Mouse (Mus musculus): ENCODE measurements at regions not wholly inside any gene's neighbourhood (a gene's known extent, or its start where the extent isn't known, plus 50 kb on each side); places are given as distances from the start of the nearest gene placed in this dataset.
"Not testable (repeated sequence)": the region's sequence is repeated elsewhere in the genome, so short reads cannot be mapped to it uniquely, and the experiment has no call there.

DNA sequence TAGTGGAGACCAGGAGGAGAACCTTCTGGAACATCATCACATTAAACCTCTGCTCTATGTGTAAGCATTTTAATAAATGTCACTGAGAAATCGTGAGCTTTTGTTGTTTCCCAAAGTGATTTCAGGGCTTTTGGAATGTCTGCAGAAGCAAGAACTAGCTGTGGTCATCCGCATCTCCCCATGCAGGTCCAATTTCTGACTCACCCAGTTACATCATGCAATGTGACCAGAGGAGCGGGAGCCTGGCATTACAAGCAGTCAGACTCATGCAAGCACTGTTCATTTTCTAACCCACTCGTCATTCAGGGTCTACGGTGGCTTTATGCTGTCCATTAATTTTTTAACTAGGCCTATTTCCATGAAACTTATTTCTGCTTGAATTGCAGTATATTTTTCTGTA, 151.2 kb upstream of the Supt20 start:
- in situ Hi-C loops (cut with MboI, MseI): no loop called here

DNA sequence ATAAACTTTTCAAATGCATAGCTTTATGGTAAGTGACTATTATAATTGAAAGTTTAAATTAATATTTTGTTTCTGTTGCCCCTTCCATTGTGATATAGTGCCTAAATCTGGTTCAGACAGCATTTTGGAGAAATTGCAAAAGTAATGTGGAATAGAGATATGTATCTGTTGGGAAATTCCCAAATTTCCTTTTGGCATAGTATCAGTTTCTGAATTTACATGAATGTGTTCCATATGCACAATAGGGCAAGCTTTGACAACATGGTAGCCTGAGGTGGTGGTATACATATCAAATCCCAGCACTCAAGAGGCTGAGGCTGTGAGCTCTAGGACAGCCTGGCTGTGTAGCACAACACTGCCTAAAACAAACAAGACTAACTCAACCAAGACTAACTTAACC, 147.2 kb upstream of the Supt20 start:
- in situ Hi-C loops (cut with MboI, MseI): no loop called here

DNA sequence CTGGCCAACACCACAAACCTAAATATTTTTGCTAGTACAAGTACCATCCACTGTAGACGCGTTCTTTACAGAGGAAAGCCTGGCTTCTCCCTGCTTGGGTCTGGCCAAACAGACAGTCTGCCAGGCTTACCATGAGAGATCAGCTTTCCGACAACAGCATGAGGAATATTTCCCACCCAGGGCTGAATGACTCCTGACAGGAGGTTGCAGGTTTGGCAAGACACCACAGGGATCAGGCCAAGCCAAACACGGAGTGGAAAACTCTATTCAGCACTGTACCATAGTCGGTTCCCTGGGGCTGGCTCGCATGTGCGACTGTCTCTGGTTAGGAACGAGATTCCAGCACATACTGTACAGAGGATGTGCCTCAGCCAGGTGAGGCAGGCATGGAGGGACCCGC, 140.7 kb upstream of the Supt20 start:
- in situ Hi-C loops (cut with MboI, MseI): no loop called here

DNA sequence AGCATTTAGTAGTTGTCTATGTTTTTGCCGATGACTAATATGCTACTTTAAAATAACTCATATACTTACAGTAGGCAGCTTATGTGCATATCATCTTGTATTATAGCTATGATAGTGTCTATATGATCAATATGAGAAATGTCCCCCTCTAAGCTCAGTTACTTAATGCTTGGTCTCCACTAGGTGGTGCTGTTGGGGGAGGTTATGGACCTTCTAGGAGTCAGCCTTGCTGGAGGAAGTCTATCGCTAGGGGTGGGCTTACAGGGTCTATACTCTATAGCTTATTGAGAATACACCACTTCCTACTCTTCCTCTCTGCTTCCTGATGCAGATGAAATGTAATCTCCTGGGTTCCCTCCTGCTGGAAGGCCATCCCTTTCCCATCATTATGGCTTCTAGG, 136.7 kb upstream of the Supt20 start:
- in situ Hi-C loops (cut with MboI, MseI): no loop called here

DNA sequence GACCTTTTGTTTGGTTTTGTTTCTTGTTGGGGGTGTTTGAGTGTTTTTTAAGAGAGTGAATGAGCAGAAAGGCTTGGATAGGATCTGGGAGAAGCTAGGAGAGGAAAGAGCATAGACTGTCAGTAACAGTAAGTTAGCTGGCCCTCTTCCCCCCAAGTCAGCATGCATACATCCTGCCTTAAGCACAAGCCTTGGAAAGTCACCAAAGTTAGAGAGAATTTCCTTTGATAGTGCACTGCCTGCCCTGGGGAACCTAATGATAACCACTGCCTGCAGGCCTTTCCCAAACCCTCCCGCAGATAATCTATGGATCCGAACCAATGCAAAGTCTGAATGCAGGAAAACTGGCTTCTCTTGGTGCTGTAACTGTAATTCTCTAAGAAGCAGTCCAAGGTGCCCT, 133.6 kb upstream of the Supt20 start:
- in situ Hi-C loops (cut with MboI, MseI): no loop called here

DNA sequence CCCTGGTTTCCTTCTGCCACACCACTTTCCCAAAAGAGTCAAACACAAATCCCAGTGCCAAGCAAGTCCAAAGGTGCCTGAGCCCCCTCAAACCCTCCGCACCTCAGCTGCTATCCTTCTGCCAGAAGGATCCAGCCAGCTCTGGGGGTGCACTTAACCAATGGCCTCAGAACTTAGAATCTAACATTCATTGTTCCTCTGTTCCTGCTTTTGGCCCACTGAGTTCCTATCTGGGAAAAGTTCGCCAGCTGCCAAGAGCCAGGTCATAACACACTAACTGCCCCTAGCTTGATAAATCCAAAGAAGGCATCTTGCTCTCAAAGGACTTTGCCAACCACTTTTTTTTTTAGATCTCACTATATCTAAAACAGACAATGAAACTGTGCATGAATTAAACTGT, 133.1 kb upstream of the Supt20 start:
- in situ Hi-C loops (cut with MboI, MseI): no loop called here

DNA sequence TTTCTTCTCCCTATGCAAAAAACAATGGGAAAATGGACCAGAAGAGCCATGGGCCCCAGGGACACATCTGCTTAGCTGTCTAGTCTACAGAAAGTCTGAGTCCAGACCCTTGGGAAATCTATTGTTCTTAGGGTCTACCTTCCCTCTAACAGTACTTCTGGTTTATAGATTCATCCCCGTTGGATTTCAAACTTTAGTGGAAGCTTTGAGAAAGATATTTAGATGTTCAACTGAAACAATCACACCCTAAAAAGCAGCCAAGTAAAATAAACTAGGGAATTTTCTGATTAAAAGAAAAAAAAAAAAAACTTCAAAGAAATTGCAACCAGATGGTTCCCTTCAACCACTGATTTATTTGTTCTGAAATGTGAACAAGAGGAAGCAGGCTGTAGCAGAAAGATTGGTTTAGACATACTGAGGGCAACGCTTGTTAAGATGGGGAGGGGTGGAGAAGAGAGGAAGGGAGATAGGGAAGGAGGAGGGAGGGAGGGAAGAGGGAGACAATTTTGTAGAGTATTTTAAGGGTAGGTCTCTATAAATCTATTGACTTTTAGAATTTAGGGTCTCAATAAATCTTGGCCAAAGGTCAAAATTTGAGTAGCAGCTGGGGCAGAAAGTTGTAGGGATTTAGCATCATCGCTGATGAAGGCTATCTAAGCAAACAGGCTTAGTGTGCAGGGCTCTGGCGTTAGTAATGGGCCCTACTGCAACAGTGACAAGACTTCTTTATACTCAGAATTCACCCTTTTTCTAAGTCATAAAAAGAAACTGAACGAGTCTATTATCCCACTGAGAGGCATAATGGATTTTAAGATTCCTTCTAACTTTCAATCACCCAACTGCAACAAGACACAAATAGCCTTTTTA, 132.3 kb upstream of the Supt20 start:
- in situ Hi-C loops (cut with MboI, MseI): no loop called here

DNA sequence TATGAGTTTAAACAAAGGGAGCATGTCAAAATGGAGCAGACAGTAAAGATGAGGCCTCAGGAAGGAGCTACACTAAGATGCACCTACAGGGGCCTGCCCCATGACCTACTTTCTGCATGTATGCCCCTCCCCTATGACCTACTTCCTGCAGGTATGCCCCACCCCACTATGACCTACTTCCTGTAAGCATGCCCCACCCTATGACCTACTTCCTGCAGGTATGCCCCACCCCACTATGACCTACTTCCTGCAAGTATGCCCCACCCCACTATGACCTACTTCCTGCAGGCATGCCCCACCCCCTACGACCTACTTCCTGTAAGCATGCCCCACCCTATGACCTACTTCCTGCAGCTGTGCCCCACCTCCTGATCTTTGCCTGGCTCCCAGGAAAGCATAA, 125.3 kb upstream of the Supt20 start:
- in situ Hi-C loops (cut with MboI, MseI): no loop called here

DNA sequence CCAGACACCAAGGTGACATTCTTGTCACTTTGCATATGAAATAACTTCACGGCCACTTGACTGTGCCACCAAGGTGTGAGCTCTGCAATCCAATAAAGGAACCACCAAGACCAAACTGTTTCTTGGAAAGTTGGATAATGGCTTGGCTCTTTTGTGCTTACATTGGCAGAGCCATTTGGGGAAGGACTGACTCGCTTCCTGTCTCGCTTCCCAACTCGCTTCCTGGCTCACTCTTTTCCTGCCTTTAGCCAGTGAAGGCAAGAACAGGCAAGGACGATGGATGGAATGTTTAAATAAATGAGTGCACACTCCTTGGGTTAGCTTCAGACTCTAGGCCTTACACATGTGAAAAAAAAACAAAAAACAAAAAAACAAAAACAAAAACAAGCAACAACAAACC, 124.5 kb upstream of the Supt20 start:
- in situ Hi-C loops (cut with MboI, MseI): no loop called here

DNA sequence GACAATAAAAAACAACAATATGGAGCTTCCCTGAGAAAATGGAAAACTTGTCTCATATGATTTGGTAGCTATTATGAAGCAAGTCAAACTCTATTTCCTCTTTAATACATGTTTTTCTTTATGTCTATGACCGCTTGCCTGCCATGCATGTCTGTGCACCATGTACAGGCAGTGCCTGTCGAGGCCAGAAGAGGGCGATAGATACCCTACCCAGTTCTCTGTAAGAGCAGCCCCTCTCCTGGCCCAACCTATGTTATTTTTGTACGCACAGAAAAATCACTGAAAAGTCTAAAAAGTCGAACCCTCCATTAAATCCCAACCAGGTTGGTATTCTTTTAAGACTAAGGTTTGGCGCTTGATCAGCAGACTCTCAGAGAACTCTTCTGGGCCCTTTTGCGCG, 122.1 kb upstream of the Supt20 start:
- in situ Hi-C loops (cut with MboI, MseI): loop anchor here (10.0 kb wide), 1 partner anchor 494 kb away; no protein-coding TSS in a partner anchor

DNA sequence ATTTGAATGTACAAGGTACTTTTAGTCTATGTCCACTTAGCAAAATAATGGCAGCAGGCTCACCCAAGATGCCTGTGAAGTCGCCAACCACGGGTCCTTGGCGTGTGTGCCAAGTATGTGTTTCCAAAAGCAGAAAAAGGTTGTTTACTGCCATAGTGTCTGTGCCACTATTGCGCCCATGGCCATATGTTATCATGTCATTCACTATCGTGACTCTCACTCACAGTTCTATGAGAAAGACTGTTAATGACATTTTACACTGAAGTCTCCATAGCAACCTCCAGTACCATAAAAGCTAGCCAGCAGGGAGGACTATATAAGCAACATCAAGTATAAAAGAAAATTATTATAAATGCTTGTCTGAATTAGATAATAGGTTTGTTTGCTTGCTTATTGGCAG, 114.8 kb upstream of the Supt20 start:
- in situ Hi-C loops (cut with MboI, MseI): loop anchor here (10.0 kb wide), 1 partner anchor 487 kb away; no protein-coding TSS in a partner anchor

DNA sequence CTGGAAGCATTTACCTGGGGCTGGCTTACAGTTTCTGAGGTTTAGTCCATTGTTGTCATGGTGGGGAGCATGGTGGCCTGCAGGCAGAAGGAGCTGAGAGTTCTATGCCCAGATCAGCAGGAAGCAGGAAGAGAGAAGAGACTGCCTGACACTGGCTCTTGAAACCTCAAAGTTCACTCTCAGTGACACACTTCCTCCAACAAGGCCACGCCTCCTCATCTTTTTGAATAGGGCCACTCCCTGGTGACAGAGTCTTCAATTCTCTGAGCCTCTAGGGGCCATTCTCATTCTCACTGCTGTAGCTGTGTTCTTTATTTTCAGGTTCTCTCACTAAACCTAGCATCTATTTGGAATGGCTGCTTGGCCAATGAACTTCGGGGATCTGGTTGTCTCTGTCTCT, 113.2 kb upstream of the Supt20 start:
- in situ Hi-C loops (cut with MboI, MseI): loop anchor here (10.0 kb wide), 1 partner anchor 485 kb away; no protein-coding TSS in a partner anchor

DNA sequence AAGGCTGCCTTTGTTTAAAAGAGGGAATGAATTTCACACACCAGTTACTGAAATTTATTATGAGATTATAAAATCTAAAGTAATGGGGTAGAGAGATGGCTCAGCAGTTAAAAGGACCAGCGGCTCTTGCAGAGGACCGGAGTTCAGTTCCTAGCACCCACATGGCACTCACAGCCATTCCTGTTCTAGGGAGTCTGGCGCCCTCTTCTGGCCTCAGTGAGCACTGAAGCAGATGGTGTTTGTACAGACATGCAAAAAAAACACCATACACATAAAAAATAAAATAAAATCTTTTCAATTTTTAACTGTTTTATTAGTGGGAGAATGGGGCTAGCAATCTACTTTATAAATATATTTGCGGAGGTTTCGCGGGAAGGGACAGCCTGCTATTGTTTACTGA, 112.3 kb upstream of the Supt20 start:
- in situ Hi-C loops (cut with MboI, MseI): no loop called here

DNA sequence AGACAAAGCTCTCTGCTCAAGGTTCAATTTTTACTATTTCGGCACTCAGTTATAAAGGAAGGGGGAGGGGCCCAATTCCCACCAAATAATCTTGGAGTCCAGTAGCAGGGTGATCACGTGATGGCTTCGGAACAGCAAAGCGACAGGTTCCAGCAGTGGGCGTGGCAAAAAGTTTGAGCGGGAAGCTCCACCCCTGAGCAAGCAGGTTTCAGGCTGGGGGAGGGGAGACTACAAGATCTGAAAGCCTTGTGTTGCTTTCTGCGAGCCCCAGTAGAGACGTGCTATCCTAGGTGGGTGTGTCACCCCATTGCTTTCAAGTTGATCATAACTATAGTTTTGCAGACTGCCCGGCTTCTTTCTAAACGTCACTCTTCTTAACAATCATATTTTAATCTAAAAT, 106.8 kb upstream of the Supt20 start:
- in situ Hi-C loops (cut with MboI, MseI): not testable (repeated sequence)

DNA sequence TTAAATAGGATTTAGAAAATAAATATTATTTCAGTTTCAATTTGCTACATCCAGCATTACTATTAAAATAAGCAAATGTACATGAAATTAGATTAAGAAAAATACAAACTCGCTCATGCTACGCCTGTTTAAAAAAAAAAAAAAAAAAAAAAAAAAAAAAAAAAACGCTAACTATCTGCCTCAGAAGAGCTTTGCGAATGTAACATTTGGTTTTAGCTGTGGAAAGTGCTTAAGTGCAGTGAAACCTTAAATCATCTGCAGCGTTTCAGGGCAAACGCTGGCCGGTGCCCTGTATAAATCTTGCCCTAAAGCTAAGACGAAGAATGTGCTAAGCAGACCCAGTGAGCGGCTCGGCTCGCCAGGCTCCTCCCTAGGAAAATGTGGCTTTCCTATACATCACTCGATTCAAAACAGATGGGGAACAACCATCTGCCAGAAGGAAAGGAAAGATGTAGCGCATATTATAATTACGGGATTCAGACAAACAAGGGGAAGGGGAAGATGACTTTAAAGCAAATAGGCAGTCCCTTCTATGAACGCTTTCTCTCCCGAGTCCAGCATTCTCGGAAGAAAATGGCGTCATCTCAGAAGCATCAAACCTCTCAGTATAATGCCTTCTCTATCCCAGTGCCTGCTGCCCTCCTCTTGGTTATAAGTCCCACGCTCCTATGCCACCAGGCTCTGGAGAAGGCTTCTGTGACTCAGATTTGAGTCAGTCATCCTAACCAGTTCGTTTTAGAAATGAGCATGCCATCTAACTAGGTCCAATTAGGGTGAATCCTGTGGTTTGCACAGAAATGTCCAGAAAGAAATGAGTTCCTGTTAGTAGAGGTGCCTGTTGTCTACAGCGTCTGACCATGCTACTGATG, 105.2 kb upstream of the Supt20 start:
- in situ Hi-C loops (cut with MboI, MseI): no loop called here

DNA sequence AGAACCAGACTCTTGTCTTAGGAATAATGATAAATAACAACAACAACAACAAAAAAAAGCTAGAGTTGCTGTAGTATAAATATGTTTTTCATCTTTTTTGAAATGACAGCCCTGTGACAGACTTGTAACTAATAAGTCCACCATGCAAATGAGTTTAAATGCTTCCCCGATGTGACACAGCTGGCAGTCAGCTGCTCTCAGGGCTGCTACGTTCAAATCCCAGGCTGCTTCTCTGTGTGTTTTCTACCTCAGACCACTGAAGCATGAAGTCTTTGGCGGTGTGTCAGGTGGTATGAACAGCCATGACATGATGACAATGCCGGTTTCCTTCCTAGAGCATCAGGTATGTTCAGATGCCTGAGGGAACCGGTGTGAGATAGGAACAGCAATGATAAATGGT, 104.4 kb upstream of the Supt20 start:
- in situ Hi-C loops (cut with MboI, MseI): no loop called here

DNA sequence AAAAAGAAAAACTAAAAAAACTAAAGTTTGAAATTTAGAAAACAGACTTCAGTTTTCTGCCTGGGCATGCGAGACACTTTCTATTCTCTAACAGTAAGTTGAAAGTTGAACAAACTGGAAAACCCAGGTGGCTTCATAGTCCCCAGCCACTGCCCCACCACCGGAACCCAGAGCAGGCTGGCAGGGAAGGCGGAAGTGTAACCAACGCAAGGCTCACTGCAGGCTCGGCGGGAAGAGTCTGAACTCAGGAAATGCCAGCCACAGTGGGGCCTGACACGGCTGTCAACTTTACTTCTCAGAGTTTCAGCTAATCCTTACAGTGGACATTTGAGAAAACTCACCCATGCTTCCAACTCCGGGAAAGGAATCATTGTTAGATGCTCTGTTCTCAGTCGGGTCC, 102.6 kb upstream of the Supt20 start:
- in situ Hi-C loops (cut with MboI, MseI): no loop called here

DNA sequence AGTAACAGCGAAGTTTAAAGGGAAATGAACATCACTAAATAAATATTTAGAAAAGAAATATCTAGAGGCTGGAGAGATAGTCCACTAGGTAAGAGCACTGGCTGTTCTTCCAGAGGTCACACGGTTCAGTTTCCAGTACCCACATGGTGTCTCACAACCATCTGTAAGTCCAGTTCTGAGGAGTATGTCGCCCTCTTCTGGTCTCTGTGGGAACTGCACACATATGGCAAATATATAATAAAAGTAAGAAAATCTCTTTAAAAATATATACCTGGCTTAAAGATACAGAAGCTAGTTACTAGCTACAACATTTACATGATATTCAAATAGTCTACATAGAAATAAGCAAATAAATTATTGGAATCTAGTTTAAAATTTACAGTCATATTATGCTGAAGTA, 101.4 kb upstream of the Supt20 start:
- in situ Hi-C loops (cut with MboI, MseI): no loop called here

DNA sequence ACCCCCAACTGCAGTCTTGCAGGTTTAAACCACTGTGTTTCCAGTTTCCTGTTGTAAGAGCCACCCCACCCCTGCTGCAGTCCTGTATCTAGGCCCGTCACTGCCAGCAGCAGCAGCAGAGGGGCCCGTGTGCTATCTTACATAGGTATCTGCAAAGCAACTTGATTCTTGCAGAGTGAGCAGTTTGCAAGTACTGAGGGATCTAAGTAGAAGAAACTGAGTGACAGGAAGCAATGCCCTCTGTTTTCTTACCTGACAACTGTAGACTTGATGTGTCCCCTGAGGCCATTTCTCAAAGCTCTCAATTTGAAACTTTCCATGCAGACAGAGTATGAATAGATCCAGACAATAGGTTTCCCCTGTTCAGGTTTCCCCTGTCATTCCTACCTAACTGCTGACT, 100.5 kb upstream of the Supt20 start:
- in situ Hi-C loops (cut with MboI, MseI): no loop called here

DNA sequence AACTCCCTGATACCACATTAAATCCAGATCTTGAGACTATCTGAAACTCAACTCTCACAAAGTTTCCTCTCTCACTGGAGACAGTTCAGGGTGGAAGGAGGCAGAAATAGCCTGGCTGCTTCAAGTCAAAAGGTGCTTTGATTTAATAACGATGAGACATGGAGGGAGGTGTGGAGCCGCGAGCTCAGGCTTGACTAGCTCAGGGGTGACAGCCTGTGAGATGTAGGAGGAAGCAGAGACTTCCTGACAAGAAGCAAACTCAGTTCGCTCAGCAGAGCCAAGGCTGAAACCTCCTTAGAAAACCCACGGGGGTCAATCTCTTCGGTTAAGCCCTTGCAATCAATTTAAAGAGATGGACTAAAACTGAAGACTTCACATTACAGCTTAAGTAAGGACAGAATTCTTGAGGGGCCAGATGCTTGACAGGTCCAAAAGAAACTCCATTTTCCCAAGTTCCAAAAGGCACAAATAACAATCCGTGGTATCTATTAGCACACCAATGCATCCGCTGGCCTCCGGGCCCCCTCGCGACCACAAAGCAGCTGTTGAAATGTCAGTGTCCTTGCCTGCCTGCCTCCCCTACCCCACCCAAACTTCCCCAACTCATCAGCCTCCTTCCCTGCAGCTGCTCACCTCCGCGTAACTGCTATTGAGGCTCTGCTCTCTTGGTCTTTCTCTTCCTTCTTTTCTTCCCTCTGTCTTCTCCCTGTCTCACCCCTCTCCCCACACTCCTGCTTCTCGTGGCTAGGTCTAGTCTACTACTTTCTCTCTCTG, 99.8 kb upstream of the Supt20 start:
- in situ Hi-C loops (cut with MboI, MseI): no loop called here

DNA sequence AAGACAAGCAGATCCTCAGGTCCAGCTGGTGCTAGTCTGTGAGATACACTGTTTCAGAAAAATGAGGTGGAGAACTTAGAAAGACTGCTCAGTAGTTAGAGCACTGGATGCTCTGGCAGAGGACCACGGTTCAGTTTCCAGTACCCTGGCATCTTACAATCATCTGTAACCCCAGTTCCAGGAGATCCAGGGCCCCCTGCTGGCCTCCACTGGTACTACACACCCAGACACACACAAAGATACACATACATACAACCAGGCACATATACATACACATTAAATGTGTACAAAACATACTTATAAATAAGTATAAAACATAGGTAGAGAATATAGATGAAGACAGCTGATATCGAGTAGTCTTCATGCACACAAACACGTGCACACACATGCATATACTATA, 97.4 kb upstream of the Supt20 start:
- in situ Hi-C loops (cut with MboI, MseI): no loop called here
